Mouse (Mus musculus) stomach, postnatal 0 days (tissue): ENCODE measurements around the gene Vwf. TPM values are rescaled to one million over a fixed set of nuclear protein-coding genes. Genes with fewer than 3 reads are reported as not detected.

Source experiments
- ATAC-seq: fragments of 200-750 bp; cut with Nextera tagmentation; 2 replicates; pipeline ENCODE4 v1.8.0; 2017; ENCODE audit not compliant: low FRiP score, low TSS enrichment
- DNase-seq: peaks from one replicate; pipeline ENCODE4 v3.0.0-alpha.2; 2016; ENCODE audit warnings: low spot score
- H3K27ac ChIP-seq: fragments of 300-500 bp; sonication (generic); replicated peaks from 2 replicates; pipeline ENCODE4 v1.5.1; 2014; ENCODE audit warnings: mild to moderate bottlenecking, control low read depth
- H3K27me3 ChIP-seq: fragments of 300-500 bp; sonication (generic); 2 replicates; pipeline ENCODE4 v1.6.1; 2014; ENCODE audit warnings: low read length; ENCODE audit not compliant: control insufficient read depth, insufficient read depth
- H3K36me3 ChIP-seq: fragments of 300-500 bp; sonication (generic); 2 replicates; pipeline ENCODE4 v1.6.1; 2014; ENCODE audit warnings: low read length, mixed read lengths; ENCODE audit not compliant: control insufficient read depth, insufficient read depth
- H3K4me1 ChIP-seq: fragments of 300-500 bp; sonication (generic); replicated peaks from 2 replicates; pipeline ENCODE4 v1.6.1; 2014; ENCODE audit warnings: antibody characterized with exemption; ENCODE audit not compliant: control insufficient read depth, insufficient read depth
- H3K4me2 ChIP-seq: fragments of 300-500 bp; sonication (generic); replicated peaks from 2 replicates; pipeline ENCODE4 v1.6.1; 2014; ENCODE audit warnings: low read depth, mild to moderate bottlenecking, control low read depth, moderate library complexity
- H3K4me3 ChIP-seq: fragments of 300-500 bp; sonication (generic); 2 replicates; pipeline ENCODE4 v1.5.1; 2014; ENCODE audit warnings: low read depth, low read length, control low read depth
- H3K9ac ChIP-seq: fragments of 300-500 bp; sonication (generic); 2 replicates; pipeline ENCODE4 v1.6.1; 2014; ENCODE audit warnings: mild to moderate bottlenecking, low read length, control low read depth, mixed read lengths
- H3K9me3 ChIP-seq: fragments of 300-500 bp; sonication (generic); 2 replicates; pipeline ENCODE4 v1.6.1; 2016; ENCODE audit warnings: low read length; ENCODE audit not compliant: control insufficient read depth
- CTCF ChIP-seq: IDR thresholded peaks from 2 replicates; pipeline ENCODE4 v1.5.1; 2016; ENCODE audit warnings: antibody characterized with exemption, low read depth, mild to moderate bottlenecking, moderate library complexity
- EP300 ChIP-seq: optimal IDR thresholded peaks from 2 replicates; pipeline ENCODE3; 2016; ENCODE audit warnings: antibody characterized with exemption
- WGBS: fragments of 180-500 bp; shearing (Covaris S2); extraction: QIAGEN DNeasy Blood & Tissue Kit; methylation state at CpG from one replicate; pipeline ENCODE4 v1.1.7; 2014; 5-methylcytosine and 5-hydroxymethylcytosine counted together
- polyA plus RNA-seq: library from polyadenylated mRNA; unstranded; fragments of >200 nt; fragmentation: Nextera tagmentation; extraction: Ambion mirVana; gene quantifications from 2 replicates; pipeline ENCODE4 v1.2.1, GENCODE M21; 2015

Vwf gene
- polyA plus RNA-seq, 1 experiment from 2014 or later, result 7.8 TPM

- Histone ChIP-seq H3K4me2 (no peak overlapping the region), H3K4me3 (no peak overlapping the region), H3K9ac (no peak overlapping the region), H3K9me3 (no peaks in the 10 kb centered on the region), H3K27me3 (no peaks in the 10 kb centered on the region), H3K4me1 (peaks cover 5% of the 10 kb centered on the region; the same call in 1 of the 2 replicates), H3K36me3 (no peaks in the 10 kb centered on the region), H3K27ac (no peak overlapping the region)
- DNase-seq, result no peak
- TF ChIP-seq EP300 (no peak), CTCF (no peak)
- ATAC-seq, result no peak
- WGBS, result 52% methylated on average over 5 of the region's 5 CpGs
Measured at GRCm38 (mm10) chr6:125601748-125602147, 55.2 kb downstream of the Vwf start.

- Histone ChIP-seq H3K27me3 (no peaks in the 10 kb centered on the region), H3K9ac (no peak overlapping the region), H3K4me1 (0 out of 2 replicates have a peak, but pooled peaks cover 2% of the 10 kb centered on the region), H3K36me3 (no peaks in the 10 kb centered on the region), H3K9me3 (no peaks in the 10 kb centered on the region), H3K27ac (no peak overlapping the region), H3K4me3 (no peak overlapping the region), H3K4me2 (no peak overlapping the region)
- DNase-seq (no peak), ATAC-seq (no peak)
- TF ChIP-seq CTCF, result no peak
- TF ChIP-seq EP300, result no peak
- WGBS, result 78% methylated on average over 5 of the region's 5 CpGs
Measured at GRCm38 (mm10) chr6:125602354-125602753, 55.8 kb downstream of the Vwf start.

GRCm38 (mm10) chr6:125603234-125603633 lies 56.7 kb downstream of the Vwf start:
- H3K4me2 ChIP-seq, result peak overlapping the region; percentile 32
- no peak overlapping the region for H3K27ac ChIP-seq
- H3K9me3 ChIP-seq, result no peaks in the 10 kb centered on the region
- H3K4me1 ChIP-seq, result 0 out of 2 replicates have a peak, but pooled peaks cover 2% of the 10 kb centered on the region
- TF ChIP-seq CTCF (peak; percentile 97), EP300 (no peak)
- H3K27me3 ChIP-seq, result no peaks in the 10 kb centered on the region
- H3K9ac ChIP-seq, result no peak overlapping the region
- H3K36me3 ChIP-seq, result no peaks in the 10 kb centered on the region
- peak; percentile 85 for ATAC-seq
- no peak overlapping the region for H3K4me3 ChIP-seq
- peak; percentile 92 for DNase-seq
- 4% methylated on average over 18 of the region's 18 CpGs for WGBS

DNA sequence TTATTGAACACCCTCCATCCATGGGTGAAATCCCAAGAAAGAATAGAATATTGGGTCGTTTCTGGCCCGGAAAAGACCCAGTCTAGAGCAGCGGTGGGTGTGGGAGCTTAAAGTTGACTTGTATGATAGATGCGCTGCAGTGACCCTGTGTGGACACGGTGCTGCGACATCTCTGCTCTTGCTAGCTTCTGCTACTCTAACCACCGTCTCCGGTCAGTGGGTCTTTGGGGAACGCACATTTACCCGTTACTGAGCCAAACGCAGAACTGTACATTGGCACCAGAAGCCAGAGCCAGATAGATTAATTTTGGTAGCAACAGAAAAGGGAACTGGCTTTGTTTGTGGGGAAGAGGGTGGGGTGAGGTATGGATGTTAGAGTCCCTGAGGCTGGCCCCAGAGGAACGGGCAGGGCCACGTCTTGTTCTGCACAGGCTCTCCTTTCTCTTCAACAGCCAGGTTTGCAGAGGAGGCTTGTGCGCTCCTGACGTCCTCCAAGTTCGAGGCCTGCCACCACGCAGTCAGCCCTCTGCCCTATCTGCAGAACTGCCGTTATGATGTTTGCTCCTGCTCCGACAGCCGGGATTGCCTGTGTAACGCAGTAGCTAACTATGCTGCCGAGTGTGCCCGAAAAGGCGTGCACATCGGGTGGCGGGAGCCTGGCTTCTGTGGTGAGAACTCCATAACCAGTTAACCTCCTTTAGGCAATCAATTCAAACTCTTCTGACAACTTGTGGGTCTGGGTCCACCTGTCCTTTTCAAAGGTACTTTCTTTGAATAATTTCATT lies 57.3 kb downstream of the Vwf start:
- Histone ChIP-seq H3K9ac (no peak overlapping the region), H3K9me3 (no peaks in the 10 kb centered on the region)
- 0 out of 2 replicates have a peak, but pooled peaks have one; percentile 3 for ATAC-seq

DNA sequence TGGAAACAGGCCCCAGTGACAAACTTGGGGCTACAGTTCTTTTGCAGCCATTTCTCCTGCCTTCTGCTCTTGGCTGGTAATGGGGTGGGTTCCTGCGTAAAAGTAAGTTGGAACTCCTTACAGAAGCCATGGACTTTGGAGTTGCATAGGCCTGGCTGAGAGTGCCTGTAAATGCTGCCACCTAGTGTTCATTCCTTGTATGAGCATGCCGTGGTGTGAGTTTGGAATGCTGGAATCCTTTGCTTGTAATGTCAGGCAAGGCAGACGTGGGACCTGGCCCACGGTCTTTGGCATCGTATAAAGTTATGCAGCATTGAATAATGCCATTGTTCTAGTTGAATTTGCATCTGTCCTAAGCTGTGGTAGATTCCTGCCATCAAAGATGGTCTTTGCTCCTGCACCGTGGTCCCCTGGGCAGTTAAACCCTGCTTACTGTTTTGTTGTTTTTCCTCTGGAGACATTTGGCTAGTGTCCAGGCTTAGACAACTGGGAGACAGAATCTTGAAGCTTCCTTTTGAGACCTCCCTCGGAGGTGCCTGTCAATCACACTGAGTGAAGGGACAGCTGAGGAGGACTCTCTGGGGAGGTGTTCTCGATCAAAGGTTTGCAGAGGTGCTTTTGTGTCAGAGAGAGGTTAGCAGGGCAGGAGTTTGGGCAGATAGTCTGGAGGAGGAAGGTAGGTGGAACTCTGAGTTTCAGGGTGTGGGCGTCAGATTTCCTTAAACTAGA lies 58.1 kb downstream of the Vwf start:
- DNase-seq (peak; percentile 79), ATAC-seq (peak; percentile 56)
- Histone ChIP-seq H3K9me3 (no peaks in the 10 kb centered on the region), H3K4me1 (0 out of 2 replicates have a peak, but pooled peaks cover 2% of the 10 kb centered on the region), H3K4me2 (no peak overlapping the region), H3K27ac (no peak overlapping the region), H3K27me3 (no peaks in the 10 kb centered on the region), H3K36me3 (no peaks in the 10 kb centered on the region), H3K9ac (no peak overlapping the region), H3K4me3 (no peak overlapping the region)
- TF ChIP-seq EP300, result no peak
- TF ChIP-seq CTCF, result peak; percentile 99
- WGBS, result 24% methylated on average over 9 of the region's 9 CpGs

More for the DNA sequence above, 57.3 kb downstream of the Vwf start:
- Histone ChIP-seq H3K36me3 (no peaks in the 10 kb centered on the region), H3K4me1 (0 out of 2 replicates have a peak, but pooled peaks cover 2% of the 10 kb centered on the region), H3K4me2 (peak overlapping the region; percentile 32; the same call in 1 of the 2 replicates), H3K27ac (no peak overlapping the region), H3K27me3 (no peaks in the 10 kb centered on the region), H3K4me3 (no peak overlapping the region)
- no peak for DNase-seq
- TF ChIP-seq CTCF, result no peak
- no peak for TF ChIP-seq EP300
- 65% methylated on average over 26 of the region's 26 CpGs for whole genome bisulfite sequencing
